Mouse (Mus musculus) E14TG2a.4 (cell line): ENCODE measurements at regions not wholly inside any gene's neighbourhood (a gene's known extent, or its start where the extent isn't known, plus 50 kb on each side); places are given as distances from the start of the nearest gene placed in this dataset.

Experiments
- CTCF ChIP-seq: conservative IDR thresholded peaks from 2 replicates; pipeline ENCODE4 v1.5.1; 2014; ENCODE audit warnings: low read length
- NANOG ChIP-seq: IDR thresholded peaks from 2 replicates; pipeline ENCODE4 v1.6.1; 2014; ENCODE audit warnings: borderline replicate concordance, low read length, mixed read lengths

DNA sequence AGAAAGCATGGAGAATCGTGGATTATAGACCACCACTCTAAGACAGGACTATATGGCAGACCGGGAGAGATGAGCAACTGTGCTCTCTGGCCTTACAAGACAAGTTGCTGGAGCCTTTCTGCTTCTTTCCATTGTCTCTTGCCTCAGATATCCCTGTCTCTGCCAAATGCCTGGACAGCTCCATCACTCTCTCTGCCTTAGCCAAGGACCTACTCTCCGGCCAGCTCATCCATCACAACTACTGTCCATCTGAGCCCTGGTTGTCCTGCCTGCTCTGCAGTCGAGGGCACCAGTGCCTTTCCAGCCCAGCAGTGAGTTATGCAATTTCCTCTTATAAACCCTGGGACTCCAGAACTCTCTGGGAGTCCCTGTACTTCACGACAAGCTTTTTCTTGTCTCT, 88.7 kb downstream of the Olfr267 start:
- TF ChIP-seq CTCF = no peak
- TF ChIP-seq NANOG = no peak
